Mouse (Mus musculus) cerebellum, adult (tissue): Measurements from ENCODE around the gene Chchd5.

Experiments used
- ATAC-seq: cut with Nextera tagmentation; 2 replicates; pipeline ENCODE4 v1.9.2; 2017; ENCODE audit warnings: mild to moderate bottlenecking, moderate library complexity, mixed read lengths; ENCODE audit not compliant: insufficient number of reproducible peaks, low FRiP score, low TSS enrichment

Gene Chchd5

GRCm38 (mm10) chr2:129150386-129150785 lies 20.9 kb downstream of the Chchd5 start:
- no peak for ATAC-seq

DNA sequence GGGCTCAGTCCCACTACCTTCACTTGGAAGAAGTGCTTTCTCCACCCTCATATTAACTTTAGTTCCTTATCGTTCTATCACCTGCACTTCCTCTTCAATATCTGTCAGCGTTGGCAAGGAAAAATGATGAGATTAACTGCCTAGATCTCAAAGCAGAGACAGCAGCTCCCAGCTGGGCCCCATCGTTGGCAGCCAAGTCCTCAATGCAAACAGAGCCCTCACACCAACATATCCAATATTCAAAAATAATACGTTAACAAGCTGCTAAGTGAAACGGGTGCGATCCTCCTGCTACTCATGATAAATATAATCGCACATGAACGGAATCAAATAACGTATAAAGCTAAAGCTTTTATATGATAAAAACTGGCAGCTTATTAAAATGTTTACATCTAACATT lies 21.6 kb downstream of the Chchd5 start:
- no peak for ATAC-seq

DNA sequence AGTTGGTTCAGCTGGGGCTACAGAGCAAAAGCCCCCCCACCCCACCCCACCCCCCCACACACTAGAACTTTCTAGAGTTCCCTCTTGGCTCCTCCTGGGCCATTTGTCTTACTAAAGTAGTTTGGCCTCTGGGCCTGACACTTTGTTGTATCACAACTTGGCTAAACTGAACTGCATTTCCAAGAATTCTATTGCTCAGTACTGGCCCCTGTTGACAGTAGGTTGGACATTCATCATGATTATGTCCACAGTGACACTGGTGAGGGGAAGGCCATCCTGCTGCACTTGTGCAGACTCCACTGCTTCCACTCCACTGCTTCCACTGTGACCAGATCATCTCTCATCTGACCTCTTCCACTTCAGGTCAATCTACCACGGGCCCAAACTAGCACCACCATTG lies 23.3 kb downstream of the Chchd5 start:
- ATAC-seq: no peak

DNA sequence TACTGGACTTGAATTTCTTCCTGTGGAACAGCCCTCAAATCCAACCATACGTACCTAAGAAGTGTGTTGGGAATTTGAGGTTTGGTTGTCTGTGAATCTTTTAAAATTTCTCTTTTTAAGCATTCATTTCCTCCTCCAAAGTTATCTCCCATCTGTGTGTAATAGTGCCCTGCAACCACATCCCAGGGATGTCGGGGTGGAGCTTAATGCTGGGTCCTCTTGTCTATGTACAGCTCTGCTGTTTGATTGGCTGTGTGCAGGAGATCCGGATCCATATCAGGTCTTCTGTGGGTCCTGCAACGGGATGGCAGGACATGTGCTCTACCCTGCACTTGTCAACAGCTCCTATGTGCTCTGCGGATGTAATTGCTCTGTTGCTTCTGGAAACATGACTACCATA lies 35.3 kb downstream of the Chchd5 start:
- no peak for ATAC-seq

DNA sequence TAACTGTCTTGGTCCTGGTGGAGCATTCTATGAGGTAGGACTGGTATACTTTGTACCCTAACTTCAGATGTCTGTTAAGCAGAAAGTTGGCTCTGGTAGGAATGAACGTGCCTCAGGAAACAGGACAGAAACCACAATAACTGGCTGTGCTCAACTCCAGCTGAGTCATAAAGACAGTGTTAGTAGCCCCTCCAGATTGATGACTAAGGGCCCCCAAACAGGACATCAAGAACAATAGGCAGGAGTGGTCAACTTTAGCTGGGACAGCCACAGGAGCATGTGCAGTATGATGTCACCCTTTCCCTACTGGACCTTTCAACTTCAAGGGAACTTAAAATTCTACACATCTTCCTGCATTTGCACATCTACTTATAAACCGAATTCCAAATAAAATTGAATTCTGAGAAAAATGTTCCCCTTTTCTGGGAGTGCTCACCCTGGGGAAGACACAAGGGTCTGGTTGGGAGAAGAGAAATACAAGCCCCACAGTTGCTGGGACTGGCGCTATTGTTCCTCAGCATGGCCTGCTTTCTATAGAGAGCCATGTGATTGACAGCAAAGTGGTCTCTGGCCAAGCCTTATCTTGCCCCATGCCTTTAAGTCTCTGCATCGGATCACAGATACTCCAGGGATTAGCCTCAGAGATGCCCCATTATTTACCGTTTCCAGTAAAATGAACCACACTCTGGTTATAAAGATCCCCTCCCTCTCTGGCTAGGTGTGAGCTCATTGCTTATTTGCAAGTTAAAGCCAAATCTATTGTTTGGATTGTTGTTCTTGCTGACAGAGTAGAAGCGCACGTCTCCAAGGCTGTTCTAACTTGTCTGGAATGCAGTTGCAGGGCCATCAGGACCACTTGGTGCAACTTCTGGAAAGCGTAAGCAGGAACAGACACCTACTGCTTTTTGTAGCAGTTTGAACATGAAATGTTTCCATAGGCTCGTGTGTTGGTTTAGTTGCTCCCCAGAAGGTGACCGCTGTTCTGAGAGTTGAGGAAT lies 37.3 kb downstream of the Chchd5 start:
- no peak for ATAC-seq

DNA sequence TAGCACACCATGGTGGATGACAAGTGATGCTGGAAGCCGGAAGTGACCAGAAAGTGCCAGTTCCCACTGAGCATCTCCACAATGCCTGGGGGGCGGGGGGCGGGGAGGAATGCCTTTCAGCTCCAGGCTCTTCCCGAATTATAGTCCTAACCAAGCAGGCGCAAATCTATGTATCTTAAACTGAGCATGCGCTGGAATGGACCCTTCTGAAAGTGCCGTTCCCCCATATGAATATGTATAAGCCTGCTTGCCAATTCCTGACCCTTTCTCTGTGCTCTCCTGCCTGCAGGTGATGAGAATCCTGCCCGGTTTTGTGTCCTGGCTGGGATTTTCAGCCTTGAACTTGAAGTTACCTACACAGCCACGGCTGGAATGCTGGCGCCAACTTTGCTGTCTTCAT lies 43.9 kb downstream of the Chchd5 start:
- no peak for ATAC-seq

DNA sequence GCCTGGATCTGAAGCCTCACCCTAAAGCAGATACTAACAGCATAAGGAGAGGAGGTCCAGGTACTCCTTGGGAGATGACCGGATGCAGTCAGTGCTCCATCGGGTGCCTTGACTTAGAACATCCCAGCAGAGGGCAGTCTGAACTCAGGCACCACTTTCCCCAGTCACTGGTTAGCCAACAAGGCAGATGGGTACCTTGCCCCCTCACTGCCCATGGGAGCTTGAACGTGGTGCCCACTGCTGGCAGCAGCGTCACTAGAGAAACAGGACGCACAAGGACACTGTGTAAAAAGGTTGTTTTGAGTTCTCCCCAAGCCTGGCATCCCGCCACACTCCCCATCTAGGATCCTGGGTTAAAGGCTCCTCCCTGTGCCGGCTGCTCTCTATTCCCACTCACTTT lies 45.0 kb downstream of the Chchd5 start:
- peak; percentile 75 for ATAC-seq

DNA sequence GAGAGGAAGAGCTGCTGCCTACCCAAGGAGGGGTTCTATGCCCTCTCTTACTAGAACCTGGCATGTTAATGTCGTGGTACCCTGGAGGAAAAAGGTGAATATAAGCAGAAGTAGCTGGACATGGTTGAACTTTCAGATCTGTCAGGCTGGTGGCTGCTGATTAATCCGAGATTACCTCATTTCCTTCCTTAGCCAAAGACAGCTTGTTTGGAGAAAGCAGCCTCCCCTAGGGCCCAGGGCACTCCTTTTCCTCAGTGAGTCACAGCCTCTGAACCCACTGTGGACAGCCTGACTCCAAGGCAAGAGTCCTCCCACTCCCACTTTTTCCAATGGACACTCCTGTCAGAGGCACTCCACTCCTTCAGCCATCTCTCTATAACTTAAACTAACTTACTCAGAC lies 46.1 kb downstream of the Chchd5 start:
- no peak for ATAC-seq

DNA sequence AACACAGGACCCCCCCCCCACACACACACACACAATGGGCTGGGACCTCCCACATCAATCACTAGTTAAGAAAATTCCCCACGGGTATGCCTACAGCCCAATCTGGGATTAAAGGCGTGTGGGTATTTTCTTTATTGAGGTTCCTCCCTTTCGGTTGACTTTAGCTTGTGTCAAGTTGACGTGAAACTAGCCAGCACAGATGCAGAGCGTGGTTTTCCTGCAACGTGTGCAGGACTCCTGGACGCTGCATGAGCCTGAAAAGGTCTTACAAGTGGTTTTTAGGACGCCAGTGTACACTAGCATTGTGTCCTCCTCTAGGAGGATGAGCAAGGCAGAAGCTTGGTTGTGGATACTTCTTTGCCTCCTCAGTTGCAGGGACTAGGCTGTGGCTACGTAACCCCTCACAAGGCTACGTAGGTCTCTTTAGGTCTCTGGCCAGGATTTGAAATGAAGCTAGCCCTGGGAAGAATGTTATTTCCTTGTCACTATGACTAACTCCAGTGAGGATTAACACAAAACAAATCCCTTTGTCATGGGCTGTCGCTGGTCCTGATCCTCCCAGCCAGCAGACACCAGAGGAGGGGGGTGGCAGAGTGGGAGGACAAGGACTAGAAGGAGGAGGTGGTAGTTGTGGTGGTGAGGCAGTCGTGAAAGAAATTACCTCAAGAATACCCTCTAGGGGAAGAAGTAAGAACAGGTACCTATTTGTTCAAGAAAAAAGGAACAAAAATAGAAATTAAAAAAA lies 47.3 kb downstream of the Chchd5 start:
- no peak for ATAC-seq

DNA sequence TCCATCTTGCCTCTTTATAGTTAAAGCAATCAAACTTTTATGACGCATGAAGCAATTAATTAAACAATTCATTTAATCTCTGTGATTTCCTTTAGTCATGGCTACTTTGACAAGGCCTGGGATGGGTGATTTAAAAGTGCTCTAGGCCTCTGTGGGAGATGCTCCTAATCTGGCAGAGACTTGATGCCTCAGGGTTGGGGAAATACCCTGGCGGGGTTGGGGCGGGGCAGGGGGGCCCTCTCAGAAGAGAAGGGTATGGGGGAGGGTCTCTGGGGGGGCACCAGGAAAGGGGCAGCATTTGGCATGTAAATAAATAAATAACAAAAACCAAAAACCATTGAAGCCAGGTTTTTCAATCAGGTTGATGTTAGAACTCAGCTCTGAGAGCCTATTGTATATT lies 48.2 kb downstream of the Chchd5 start:
- ATAC-seq: no peak

DNA sequence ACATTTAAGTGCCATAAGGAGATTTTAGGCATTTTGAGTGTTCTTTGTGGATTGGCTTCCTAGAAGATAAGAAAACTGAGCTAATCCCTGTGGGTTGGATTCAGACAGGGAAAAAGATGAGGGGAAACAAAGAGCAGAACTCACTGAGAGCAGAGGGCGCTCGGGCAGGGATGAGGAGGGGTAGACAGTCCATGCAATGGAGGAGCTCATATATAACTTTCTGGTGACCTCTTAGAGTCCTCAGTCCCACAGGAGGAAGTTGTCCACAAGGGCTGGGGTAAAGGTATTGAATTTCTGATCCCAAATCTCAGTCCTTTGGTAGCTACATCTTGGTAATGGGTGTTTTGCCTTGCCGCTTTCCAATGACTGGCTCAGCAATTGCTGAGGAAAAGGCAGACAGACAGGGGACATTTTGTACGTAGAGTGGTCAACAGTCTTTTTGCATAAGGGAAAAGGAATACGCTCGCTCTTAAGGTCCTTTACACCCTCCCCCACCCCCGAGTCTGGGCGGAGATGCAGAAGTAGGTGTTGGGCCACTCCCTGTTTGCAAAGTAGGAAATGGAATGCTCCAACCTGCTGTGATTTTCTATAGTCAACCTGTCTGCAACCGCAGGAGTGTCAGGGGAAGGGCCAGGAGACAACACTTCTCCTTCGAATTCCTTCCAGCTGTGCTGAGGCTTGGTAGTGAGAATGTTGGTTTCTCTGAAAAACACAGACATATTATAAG lies 48.8 kb downstream of the Chchd5 start:
- ATAC-seq: no peak

DNA sequence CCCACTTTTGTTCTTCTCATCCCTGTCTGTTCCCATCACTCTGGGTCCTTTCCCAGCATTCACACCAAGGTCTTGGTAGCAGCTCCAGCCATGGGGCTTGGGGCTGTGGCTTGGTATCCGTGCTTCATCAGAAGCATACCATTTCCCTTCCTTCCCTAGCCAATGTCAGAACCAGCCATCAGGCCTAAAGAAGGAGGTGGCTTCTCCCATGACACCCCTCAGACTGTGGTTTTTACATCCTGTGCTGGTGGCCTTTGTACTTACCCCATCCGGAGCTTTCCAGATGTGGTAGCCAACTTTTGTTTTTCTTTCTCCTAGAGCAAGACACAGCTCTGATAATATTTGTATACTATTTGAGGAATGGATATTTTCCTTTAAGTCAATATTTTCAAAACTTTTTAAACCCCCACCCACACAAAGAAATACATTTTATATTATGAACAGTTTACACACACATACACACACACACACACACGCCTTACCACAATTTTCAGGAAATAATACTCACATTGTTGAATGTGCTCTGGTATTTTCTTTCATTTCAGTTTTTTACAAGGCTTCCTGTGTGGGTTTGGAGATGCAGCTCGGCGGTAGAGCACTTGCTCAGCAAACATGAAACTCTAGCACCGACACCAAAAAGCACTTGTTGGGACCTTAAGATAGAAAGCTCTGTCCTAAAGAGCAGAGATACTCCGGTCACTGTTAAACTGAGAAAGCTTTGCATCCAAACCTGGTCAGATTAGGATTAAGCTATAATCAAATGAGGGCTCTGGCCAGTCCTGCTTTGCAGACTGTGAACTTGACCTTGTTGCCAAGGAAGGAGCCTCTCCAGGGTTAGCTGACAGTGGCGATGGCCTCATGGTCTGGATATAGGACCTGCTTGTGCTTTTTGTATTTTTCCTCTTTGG lies 50.7 kb downstream of the Chchd5 start:
- no peak for ATAC-seq

GRCm38 (mm10) chr2:129181509-129181908 lies 52.0 kb downstream of the Chchd5 start:
- no peak for ATAC-seq

- ATAC-seq: no peak
Observed at GRCm38 (mm10) chr2:129182412-129182811, 52.9 kb downstream of the Chchd5 start.

GRCm38 (mm10) chr2:129183561-129184031 lies 54.1 kb downstream of the Chchd5 start:
- ATAC-seq: no peak
